Mouse (Mus musculus) kidney, embryonic 15.5 days (tissue): ENCODE data around the gene Marveld1. TPM values are rescaled to one million over a fixed set of nuclear protein-coding genes. Genes with fewer than 3 reads are reported as not detected.

ENCODE experiments used
- ATAC-seq: fragments of 200-750 bp; cut with Nextera tagmentation; replicated peaks from 2 replicates; pipeline ENCODE4 v1.8.0; 2017; ENCODE audit warnings: moderate TSS enrichment; ENCODE audit not compliant: low FRiP score
- H3K27ac ChIP-seq: fragments of 300-500 bp; sonication (generic); 2 replicates; pipeline ENCODE4 v1.5.1; 2015; ENCODE audit warnings: mild to moderate bottlenecking, inconsistent platforms
- H3K27me3 ChIP-seq: fragments of 300-500 bp; sonication (generic); 2 replicates; pipeline ENCODE4 v1.6.1; 2015; ENCODE audit warnings: inconsistent platforms
- H3K36me3 ChIP-seq: fragments of 300-500 bp; sonication (generic); 2 replicates; pipeline ENCODE4 v1.6.1; 2015; ENCODE audit warnings: inconsistent platforms
- H3K4me1 ChIP-seq: fragments of 300-500 bp; sonication (generic); 2 replicates; pipeline ENCODE4 v1.6.1; 2015; ENCODE audit warnings: inconsistent platforms
- H3K4me2 ChIP-seq: fragments of 300-500 bp; sonication (generic); 2 replicates; pipeline ENCODE4 v1.6.1; 2015; ENCODE audit warnings: moderate library complexity, mild to moderate bottlenecking, inconsistent platforms
- H3K4me3 ChIP-seq: fragments of 300-500 bp; sonication (generic); replicated peaks from 2 replicates; pipeline ENCODE4 v1.5.1; 2015; ENCODE audit warnings: mild to moderate bottlenecking, inconsistent platforms
- H3K9ac ChIP-seq: fragments of 300-500 bp; sonication (generic); 2 replicates; pipeline ENCODE4 v1.6.1; 2015; ENCODE audit warnings: mild to moderate bottlenecking, inconsistent platforms
- H3K9me3 ChIP-seq: fragments of 300-500 bp; sonication (generic); replicated peaks from 2 replicates; pipeline ENCODE4 v1.6.1; 2016; ENCODE audit warnings: inconsistent platforms
- WGBS: fragments of 180-500 bp; shearing (Covaris S2); methylation state at CpG from one replicate; pipeline ENCODE4 v1.1.7; 2015; ENCODE audit warnings: mixed read lengths; 5-methylcytosine and 5-hydroxymethylcytosine counted together
- polyA plus RNA-seq: library from polyadenylated mRNA; unstranded; fragments of >200 nt; fragmentation: Nextera tagmentation; extraction: Ambion mirVana; gene quantifications from 2 replicates; pipeline ENCODE4 v1.2.1, GENCODE M21; 2015

Marveld1 gene
- polyA plus RNA-seq, 1 experiment from 2014 or later = 9.7 TPM

GRCm38 (mm10) chr19:42128787-42129508 lies 18.3 kb upstream of the Marveld1 start, which contains the start of gene Avpi1:
Gene Avpi1 (minus strand): TSS chr19:42129059.
- peaks cover 25% of the 10 kb centered on the region for H3K4me1 ChIP-seq
- 0% methylated on average over 54 of the region's 54 CpGs for WGBS
- peak within 1 kb of the TSS; percentile 91 for H3K27ac ChIP-seq
- H3K36me3 ChIP-seq = peaks cover 12% of the 10 kb centered on the region
- H3K27me3 ChIP-seq = no peaks in the 10 kb centered on the region; the same call in 1 of the 2 replicates
- peak within 1 kb of the TSS; percentile 69 for H3K4me3 ChIP-seq
- H3K4me2 ChIP-seq = peak within 1 kb of the TSS; percentile 96
- H3K9me3 ChIP-seq = no peaks in the 10 kb centered on the region
- peak; percentile 97 for ATAC-seq
- peak within 1 kb of the TSS; percentile 78 for H3K9ac ChIP-seq

DNA sequence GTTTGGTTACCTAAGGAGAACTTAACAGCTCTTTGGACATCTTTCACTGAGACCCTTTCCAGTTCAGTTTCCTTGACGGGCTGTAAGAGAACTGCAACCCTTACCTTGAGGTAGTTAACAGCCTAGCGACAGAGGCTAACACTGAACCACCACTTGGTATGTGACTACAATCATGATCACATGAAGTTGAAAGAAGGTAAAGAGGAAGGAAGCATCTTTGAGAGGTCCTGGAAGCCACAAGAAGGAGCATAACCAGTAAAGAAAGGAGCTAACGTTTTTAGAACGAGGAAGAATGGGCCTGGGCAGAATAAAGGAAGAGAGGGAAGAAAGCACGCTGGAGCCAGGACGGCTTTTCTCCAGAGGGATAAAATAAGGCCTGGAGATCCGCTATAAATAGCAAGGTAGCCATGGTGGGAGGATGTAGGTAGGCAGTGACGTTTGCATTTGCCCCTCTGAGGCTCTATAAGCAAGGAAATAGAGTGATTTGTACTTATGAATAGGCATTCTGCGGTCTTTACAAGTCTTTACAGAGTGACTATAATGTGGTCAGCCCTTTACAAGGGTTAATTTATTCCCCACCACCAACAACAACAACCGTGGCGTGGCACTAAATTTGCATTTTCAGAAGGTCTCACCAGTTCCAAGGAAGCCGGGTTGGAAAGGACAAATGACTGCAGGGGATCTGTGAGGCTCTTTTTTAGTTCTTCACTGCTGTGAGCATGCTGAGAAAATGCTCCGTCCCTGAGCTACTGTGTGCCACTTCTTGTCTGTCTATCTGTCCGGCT lies 17.5 kb upstream of the Marveld1 start:
- peaks cover 25% of the 10 kb centered on the region for H3K4me1 ChIP-seq
- ATAC-seq = no peak; the same call in 1 of the 2 replicates
- peaks cover 4% of the 10 kb centered on the region for H3K36me3 ChIP-seq
- no peaks in the 10 kb centered on the region; the same call in 1 of the 2 replicates for H3K27me3 ChIP-seq
- 34% methylated on average over 14 of the region's 14 CpGs for WGBS
- H3K9me3 ChIP-seq = no peaks in the 10 kb centered on the region
- H3K4me3 ChIP-seq = peak overlapping the region; percentile 69
- peak overlapping the region; percentile 91 for H3K27ac ChIP-seq
- H3K9ac ChIP-seq = peak overlapping the region; percentile 78; the same call in 1 of the 2 replicates
- H3K4me2 ChIP-seq = peak overlapping the region; percentile 96

GRCm38 (mm10) chr19:42130294-42130606 lies 16.9 kb upstream of the Marveld1 start:
- no peak overlapping the region for H3K4me2 ChIP-seq
- H3K36me3 ChIP-seq = no peaks in the 10 kb centered on the region
- peak overlapping the region; percentile 91; the same call in 1 of the 2 replicates for H3K27ac ChIP-seq
- peaks cover 25% of the 10 kb centered on the region for H3K4me1 ChIP-seq
- no peaks in the 10 kb centered on the region; the same call in 1 of the 2 replicates for H3K27me3 ChIP-seq
- H3K4me3 ChIP-seq = no peak overlapping the region
- H3K9me3 ChIP-seq = no peaks in the 10 kb centered on the region
- no peak for ATAC-seq
- H3K9ac ChIP-seq = no peak overlapping the region
- 76% methylated on average over 3 of the region's 3 CpGs for WGBS

DNA sequence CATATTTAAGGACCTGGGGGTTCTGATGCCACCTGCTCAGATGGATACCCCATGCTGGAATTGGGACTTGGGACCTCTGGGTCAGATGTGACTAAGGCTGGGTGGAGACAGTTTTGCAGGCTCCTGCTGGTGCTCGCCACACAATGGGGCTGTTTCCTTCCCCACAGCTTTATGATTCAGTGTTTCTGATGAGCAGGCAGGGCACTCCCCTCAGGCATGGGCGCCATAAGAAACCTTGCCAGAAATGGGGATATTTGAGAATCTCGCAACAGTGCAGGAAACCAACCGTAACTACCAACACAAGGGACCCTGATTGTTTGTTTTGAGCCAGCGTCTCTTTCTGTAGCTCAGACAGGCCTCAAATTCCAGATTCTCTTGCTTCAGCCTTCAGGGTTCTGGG lies 16.1 kb upstream of the Marveld1 start:
- H3K4me2 ChIP-seq = no peak overlapping the region
- no peaks in the 10 kb centered on the region; the same call in 1 of the 2 replicates for H3K27me3 ChIP-seq
- ATAC-seq = no peak
- H3K36me3 ChIP-seq = no peaks in the 10 kb centered on the region
- H3K4me1 ChIP-seq = peaks cover 25% of the 10 kb centered on the region
- no peak overlapping the region for H3K9ac ChIP-seq
- 40% methylated on average over 5 of the region's 5 CpGs for WGBS
- H3K9me3 ChIP-seq = no peaks in the 10 kb centered on the region
- H3K4me3 ChIP-seq = no peak overlapping the region
- H3K27ac ChIP-seq = peak overlapping the region; percentile 14; the same call in 1 of the 2 replicates

GRCm38 (mm10) chr19:42135070-42135469 lies 12.1 kb upstream of the Marveld1 start:
- peaks cover 7% of the 10 kb centered on the region; the same call in 1 of the 2 replicates for H3K4me1 ChIP-seq
- no peak for ATAC-seq
- H3K27ac ChIP-seq = no peak overlapping the region
- H3K27me3 ChIP-seq = no peaks in the 10 kb centered on the region
- H3K4me2 ChIP-seq = no peak overlapping the region
- H3K36me3 ChIP-seq = no peaks in the 10 kb centered on the region
- no peak overlapping the region for H3K9ac ChIP-seq
- H3K9me3 ChIP-seq = no peaks in the 10 kb centered on the region
- no peak overlapping the region for H3K4me3 ChIP-seq

DNA sequence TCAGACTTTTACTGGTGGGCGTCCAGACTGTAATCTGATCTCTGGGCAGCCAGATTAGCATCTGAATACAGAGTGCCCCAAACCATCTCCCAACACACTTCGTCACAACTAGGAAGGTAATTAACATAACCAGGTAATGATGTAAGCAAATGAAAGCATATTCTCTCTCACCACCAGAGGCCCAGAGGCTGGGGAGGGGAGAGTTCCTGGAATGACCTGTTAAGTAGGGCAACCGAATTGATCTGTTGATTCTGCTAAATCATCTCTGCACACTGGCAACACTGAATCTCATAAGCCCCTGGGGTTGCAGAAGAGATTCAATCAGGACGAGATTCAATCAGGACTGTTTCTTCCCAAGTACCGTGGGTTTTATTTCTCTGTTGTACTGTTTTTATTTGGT lies 11.1 kb upstream of the Marveld1 start:
- Histone ChIP-seq H3K4me3 (no peak overlapping the region), H3K4me1 (peaks cover 3% of the 10 kb centered on the region; the same call in 1 of the 2 replicates), H3K27ac (no peak overlapping the region), H3K27me3 (no peaks in the 10 kb centered on the region), H3K9me3 (no peaks in the 10 kb centered on the region), H3K4me2 (no peak overlapping the region), H3K36me3 (no peaks in the 10 kb centered on the region), H3K9ac (no peak overlapping the region)
- no peak for ATAC-seq
- 25% methylated on average over 5 of the region's 5 CpGs for WGBS

DNA sequence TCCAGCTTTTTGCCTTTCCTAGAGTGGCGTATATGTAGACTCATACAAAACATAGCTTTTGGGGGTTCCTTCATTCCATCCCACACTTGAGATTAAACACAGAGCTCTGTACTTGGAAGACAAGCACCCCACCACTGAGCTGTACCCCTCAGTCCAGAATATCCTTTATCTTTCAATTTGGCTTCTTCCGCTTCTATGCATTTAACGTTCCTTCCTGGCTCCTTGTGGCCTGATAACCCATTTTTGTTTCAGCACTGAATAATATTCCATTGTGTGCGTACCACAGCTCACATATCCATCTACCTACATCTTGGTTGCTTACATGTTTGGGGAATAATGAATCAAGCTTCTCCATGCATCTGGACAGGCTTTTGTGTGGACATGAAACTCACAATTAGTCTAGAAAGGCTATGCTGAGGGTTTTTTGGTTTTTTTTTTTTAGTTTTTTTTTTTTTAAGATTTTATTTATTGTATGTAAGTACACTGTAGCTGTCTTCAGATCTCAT lies 10.0 kb upstream of the Marveld1 start:
- Histone ChIP-seq H3K9ac (no peak overlapping the region), H3K4me2 (no peak overlapping the region), H3K4me1 (no peaks in the 10 kb centered on the region), H3K27me3 (no peaks in the 10 kb centered on the region), H3K27ac (no peak overlapping the region), H3K4me3 (no peak overlapping the region), H3K36me3 (no peaks in the 10 kb centered on the region), H3K9me3 (no peaks in the 10 kb centered on the region)
- WGBS = 91% methylated on average over 4 of the region's 4 CpGs
- no peak for ATAC-seq

- H3K9ac ChIP-seq = no peak overlapping the region
- ATAC-seq = no peak
- WGBS = 79% methylated on average over 15 of the region's 15 CpGs
- no peak overlapping the region for H3K4me3 ChIP-seq
- no peaks in the 10 kb centered on the region for H3K4me1 ChIP-seq
- H3K27me3 ChIP-seq = no peaks in the 10 kb centered on the region
- no peaks in the 10 kb centered on the region for H3K9me3 ChIP-seq
- no peak overlapping the region for H3K4me2 ChIP-seq
- no peak overlapping the region for H3K27ac ChIP-seq
- no peaks in the 10 kb centered on the region for H3K36me3 ChIP-seq
Observed at GRCm38 (mm10) chr19:42138517-42139285, 8.5 kb upstream of the Marveld1 start.

DNA sequence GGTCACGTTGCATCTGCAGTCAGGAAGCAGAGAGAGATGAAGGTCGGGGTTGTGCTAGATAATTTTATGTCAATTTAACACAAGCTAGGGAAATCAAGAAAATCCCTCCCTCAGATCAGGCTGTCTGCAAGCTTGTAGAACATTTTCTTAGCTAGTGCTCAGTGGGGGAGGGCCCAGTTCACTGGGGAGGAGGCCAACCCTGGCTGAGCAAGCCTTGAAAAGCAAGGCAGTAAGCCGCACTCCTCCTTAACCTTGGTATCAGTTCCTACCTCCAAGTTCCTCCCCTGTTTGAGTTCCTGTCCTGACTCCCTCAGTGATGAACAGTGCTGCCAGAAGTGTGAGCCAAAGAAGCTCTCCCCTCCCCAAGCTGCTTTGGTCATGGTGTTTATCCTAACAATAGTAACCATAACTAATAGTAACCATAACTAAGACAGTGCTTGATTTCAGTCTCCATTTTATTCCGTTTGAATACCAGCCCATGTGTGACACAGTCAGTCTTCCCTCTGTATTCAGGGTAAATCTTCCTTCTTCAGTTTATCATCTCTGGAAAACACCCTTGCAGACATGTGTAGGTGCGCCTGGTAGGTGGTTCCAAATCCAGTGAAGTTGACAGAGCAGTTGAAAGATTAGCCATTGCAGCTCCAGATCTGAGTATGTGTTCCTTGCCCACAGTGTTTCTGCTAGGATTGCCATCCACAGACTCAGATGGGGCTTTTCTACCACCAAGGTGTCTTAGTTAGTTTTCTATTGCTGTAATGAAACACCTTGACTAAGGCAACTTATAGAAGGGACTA lies 7.3 kb upstream of the Marveld1 start:
- no peaks in the 10 kb centered on the region for H3K9me3 ChIP-seq
- H3K4me1 ChIP-seq = peaks cover 3% of the 10 kb centered on the region; the same call in 1 of the 2 replicates
- H3K27me3 ChIP-seq = no peaks in the 10 kb centered on the region
- no peaks in the 10 kb centered on the region for H3K36me3 ChIP-seq
- ATAC-seq = no peak
- no peak overlapping the region for H3K9ac ChIP-seq
- H3K4me3 ChIP-seq = no peak overlapping the region
- H3K27ac ChIP-seq = no peak overlapping the region
- H3K4me2 ChIP-seq = no peak overlapping the region
- WGBS = 73% methylated on average over 5 of the region's 5 CpGs

DNA sequence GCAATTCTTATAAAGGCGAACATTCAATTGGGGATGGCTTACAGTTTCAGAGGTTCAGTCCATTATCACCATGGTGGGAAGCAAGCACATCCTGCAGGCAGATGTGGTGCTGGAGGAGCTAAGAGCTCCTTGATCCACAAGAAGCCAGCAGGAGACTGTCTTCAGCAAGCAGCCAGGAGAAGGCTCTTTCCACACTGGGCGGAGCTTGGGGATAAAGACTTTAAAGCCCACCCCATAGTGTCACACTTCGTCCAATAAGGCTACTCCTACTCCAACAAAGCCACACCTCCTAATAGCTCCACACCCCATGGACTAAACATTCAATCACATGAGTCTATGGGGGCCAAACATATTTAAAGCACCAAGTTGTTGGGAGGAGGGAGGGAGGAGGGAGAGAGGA lies 5.2 kb upstream of the Marveld1 start:
- 84% methylated on average over 3 of the region's 3 CpGs for WGBS
- peaks cover 5% of the 10 kb centered on the region; the same call in 1 of the 2 replicates for H3K27me3 ChIP-seq

GRCm38 (mm10) chr19:42142757-42143156 lies 4.4 kb upstream of the Marveld1 start:
- H3K4me3 ChIP-seq = no peak overlapping the region
- H3K27ac ChIP-seq = no peak overlapping the region
- no peak for ATAC-seq
- H3K4me1 ChIP-seq = peaks cover 15% of the 10 kb centered on the region
- 78% methylated on average over 2 of the region's 2 CpGs for WGBS
- no peak overlapping the region for H3K4me2 ChIP-seq
- no peaks in the 10 kb centered on the region for H3K9me3 ChIP-seq
- H3K9ac ChIP-seq = no peak overlapping the region
- no peaks in the 10 kb centered on the region for H3K36me3 ChIP-seq
- peaks cover 5% of the 10 kb centered on the region; the same call in 1 of the 2 replicates for H3K27me3 ChIP-seq

More for the DNA sequence above, 5.2 kb upstream of the Marveld1 start:
- H3K4me3 ChIP-seq = no peak overlapping the region
- no peak for ATAC-seq
- H3K4me2 ChIP-seq = no peak overlapping the region
- H3K27ac ChIP-seq = no peak overlapping the region
- H3K36me3 ChIP-seq = no peaks in the 10 kb centered on the region
- no peaks in the 10 kb centered on the region for H3K9me3 ChIP-seq
- peaks cover 12% of the 10 kb centered on the region for H3K4me1 ChIP-seq
- no peak overlapping the region for H3K9ac ChIP-seq
